Mouse (Mus musculus): ENCODE data around the gene Oca2. TPM values are rescaled to one million over a fixed set of nuclear protein-coding genes. Genes with fewer than 3 reads are reported as not detected.

The Oca2 gene
- polyA plus RNA-seq, 1 experiment from 2014 or later = not detected

GRCm38 (mm10) chr7:56418182-56418836, 178.7 kb downstream of the Oca2 start:
- Histone ChIP-seq H3K4me1 (replicated peaks) (no peaks in the 10 kb centered on the region), H3K4me3 (no peak overlapping the region), H3K36me3 (no peaks in the 10 kb centered on the region), H3K9me3 (replicated peaks) (no peaks in the 10 kb centered on the region), H3K27me3 (no peaks in the 10 kb centered on the region), H3K27ac (no peak overlapping the region), H3K9ac (no peak overlapping the region), H3K4me2 (no peak overlapping the region)
- ATAC-seq (replicated peaks; ENCODE audit: insufficient number of reproducible peaks, insufficient read depth, low FRiP score, low read depth) = no peak
- 62% methylated on average over 6 of the region's 6 CpGs for WGBS

GRCm38 (mm10) chr7:56419253-56419844, 179.8 kb downstream of the Oca2 start:
- no peak for ATAC-seq (replicated peaks; ENCODE audit: insufficient number of reproducible peaks, insufficient read depth, low FRiP score, low read depth)

GRCm38 (mm10) chr7:56421946-56422345, 182.4 kb downstream of the Oca2 start:
- no peak overlapping the region for H3K9ac ChIP-seq
- WGBS = 40% methylated on average over 2 of the region's 2 CpGs
- H3K27me3 ChIP-seq = no peaks in the 10 kb centered on the region
- no peaks in the 10 kb centered on the region for H3K9me3 ChIP-seq (replicated peaks)
- ATAC-seq (replicated peaks; ENCODE audit: insufficient number of reproducible peaks, insufficient read depth, low FRiP score, low read depth) = no peak
- no peak overlapping the region for H3K4me2 ChIP-seq
- no peak overlapping the region for H3K4me3 ChIP-seq
- no peaks in the 10 kb centered on the region for H3K36me3 ChIP-seq
- H3K27ac ChIP-seq = no peak overlapping the region
- H3K4me1 ChIP-seq (replicated peaks) = no peaks in the 10 kb centered on the region

More at GRCm38 (mm10) chr7:56419253-56419844, 179.8 kb downstream of the Oca2 start:
- Histone ChIP-seq H3K4me2 (no peak overlapping the region), H3K27ac (no peak overlapping the region), H3K9ac (no peak overlapping the region), H3K4me3 (no peak overlapping the region), H3K36me3 (no peaks in the 10 kb centered on the region), H3K27me3 (no peaks in the 10 kb centered on the region), H3K4me1 (replicated peaks) (no peaks in the 10 kb centered on the region), H3K9me3 (replicated peaks) (no peaks in the 10 kb centered on the region)
- 17% methylated on average over 5 of the region's 5 CpGs for WGBS

- Histone ChIP-seq H3K4me3 (no peak overlapping the region), H3K36me3 (no peaks in the 10 kb centered on the region), H3K27me3 (no peaks in the 10 kb centered on the region), H3K4me1 (replicated peaks) (no peaks in the 10 kb centered on the region), H3K4me2 (no peak overlapping the region), H3K9me3 (replicated peaks) (no peaks in the 10 kb centered on the region), H3K9ac (no peak overlapping the region), H3K27ac (no peak overlapping the region)
- WGBS = 65% methylated on average over 2 of the region's 2 CpGs
- no peak for ATAC-seq (replicated peaks; ENCODE audit: insufficient number of reproducible peaks, insufficient read depth, low FRiP score, low read depth)
Observed at GRCm38 (mm10) chr7:56423548-56423947, 184.0 kb downstream of the Oca2 start.

- no peak for ATAC-seq (replicated peaks; ENCODE audit: insufficient number of reproducible peaks, insufficient read depth, low FRiP score, low read depth)
- no peak overlapping the region for H3K4me3 ChIP-seq
- H3K27me3 ChIP-seq = no peaks in the 10 kb centered on the region
- no peaks in the 10 kb centered on the region for H3K9me3 ChIP-seq (replicated peaks)
- no peak overlapping the region for H3K4me2 ChIP-seq
- WGBS = 69% methylated on average over 4 of the region's 4 CpGs
- H3K27ac ChIP-seq = no peak overlapping the region
- H3K36me3 ChIP-seq = no peaks in the 10 kb centered on the region
- H3K4me1 ChIP-seq (replicated peaks) = no peaks in the 10 kb centered on the region
- no peak overlapping the region for H3K9ac ChIP-seq
Observed at GRCm38 (mm10) chr7:56460814-56461520, 221.4 kb downstream of the Oca2 start.

- no peaks in the 10 kb centered on the region for H3K9me3 ChIP-seq (replicated peaks)
- no peaks in the 10 kb centered on the region for H3K36me3 ChIP-seq
- peaks cover 11% of the 10 kb centered on the region; the same call in 1 of the 2 replicates for H3K4me1 ChIP-seq (replicated peaks)
- no peak overlapping the region for H3K27ac ChIP-seq
- H3K4me3 ChIP-seq = no peak overlapping the region
- ATAC-seq (replicated peaks; ENCODE audit: insufficient number of reproducible peaks, insufficient read depth, low FRiP score, low read depth) = 0 out of 2 replicates have a peak, but pooled peaks have one; percentile 55
- 18% methylated on average over 2 of the region's 2 CpGs for WGBS
- no peak overlapping the region for H3K9ac ChIP-seq
- no peak overlapping the region for H3K4me2 ChIP-seq
- H3K27me3 ChIP-seq = no peaks in the 10 kb centered on the region
Observed at GRCm38 (mm10) chr7:56498242-56498641, 258.7 kb downstream of the Oca2 start.

GRCm38 (mm10) chr7:56499319-56499718, 259.8 kb downstream of the Oca2 start:
- no peak for ATAC-seq (replicated peaks; ENCODE audit: insufficient number of reproducible peaks, insufficient read depth, low FRiP score, low read depth)
- no peak overlapping the region for H3K4me2 ChIP-seq
- H3K9me3 ChIP-seq (replicated peaks) = no peaks in the 10 kb centered on the region
- WGBS = 69% methylated on average over 2 of the region's 2 CpGs
- H3K4me1 ChIP-seq (replicated peaks) = peaks cover 11% of the 10 kb centered on the region; the same call in 1 of the 2 replicates
- H3K36me3 ChIP-seq = no peaks in the 10 kb centered on the region
- H3K4me3 ChIP-seq = no peak overlapping the region
- no peaks in the 10 kb centered on the region for H3K27me3 ChIP-seq
- no peak overlapping the region for H3K27ac ChIP-seq
- H3K9ac ChIP-seq = no peak overlapping the region

- WGBS = 38% methylated on average over 1 of the region's 1 CpGs
- no peak overlapping the region for H3K27ac ChIP-seq
- H3K4me3 ChIP-seq = no peak overlapping the region
- no peak overlapping the region for H3K9ac ChIP-seq
- no peaks in the 10 kb centered on the region for H3K9me3 ChIP-seq (replicated peaks)
- H3K4me2 ChIP-seq = no peak overlapping the region
- no peak for ATAC-seq (replicated peaks; ENCODE audit: insufficient number of reproducible peaks, insufficient read depth, low FRiP score, low read depth)
- H3K4me1 ChIP-seq (replicated peaks) = peaks cover 11% of the 10 kb centered on the region; the same call in 1 of the 2 replicates
- no peaks in the 10 kb centered on the region for H3K27me3 ChIP-seq
- no peaks in the 10 kb centered on the region for H3K36me3 ChIP-seq
Observed at GRCm38 (mm10) chr7:56499767-56500166, 260.2 kb downstream of the Oca2 start.

- Histone ChIP-seq H3K9me3 (replicated peaks) (no peaks in the 10 kb centered on the region), H3K4me2 (no peak overlapping the region), H3K9ac (no peak overlapping the region), H3K27ac (no peak overlapping the region), H3K4me1 (replicated peaks) (peaks cover 11% of the 10 kb centered on the region; the same call in 1 of the 2 replicates), H3K36me3 (no peaks in the 10 kb centered on the region), H3K4me3 (no peak overlapping the region), H3K27me3 (no peaks in the 10 kb centered on the region)
- WGBS = 72% methylated on average over 1 of the region's 1 CpGs
- no peak for ATAC-seq (replicated peaks; ENCODE audit: insufficient number of reproducible peaks, insufficient read depth, low FRiP score, low read depth)
Observed at GRCm38 (mm10) chr7:56500438-56500837, 260.9 kb downstream of the Oca2 start.

GRCm38 (mm10) chr7:56518581-56518980, 279.0 kb downstream of the Oca2 start:
- Histone ChIP-seq H3K27me3 (no peaks in the 10 kb centered on the region), H3K36me3 (no peaks in the 10 kb centered on the region), H3K9ac (no peak overlapping the region), H3K9me3 (replicated peaks) (no peaks in the 10 kb centered on the region), H3K4me1 (replicated peaks) (no peaks in the 10 kb centered on the region), H3K4me2 (no peak overlapping the region), H3K27ac (no peak overlapping the region), H3K4me3 (no peak overlapping the region)
- no peak for ATAC-seq (replicated peaks; ENCODE audit: insufficient number of reproducible peaks, insufficient read depth, low FRiP score, low read depth)
- WGBS = 33% methylated on average over 1 of the region's 1 CpGs

- 8% methylated on average over 5 of the region's 5 CpGs for WGBS
- ATAC-seq (replicated peaks; ENCODE audit: insufficient number of reproducible peaks, insufficient read depth, low FRiP score, low read depth) = no peak
- H3K27ac ChIP-seq = no peak overlapping the region
- no peak overlapping the region for H3K9ac ChIP-seq
- H3K27me3 ChIP-seq = no peaks in the 10 kb centered on the region
- no peaks in the 10 kb centered on the region for H3K4me1 ChIP-seq (replicated peaks)
- H3K9me3 ChIP-seq (replicated peaks) = no peaks in the 10 kb centered on the region
- H3K36me3 ChIP-seq = no peaks in the 10 kb centered on the region
- H3K4me2 ChIP-seq = 0 out of 2 replicates have a peak overlapping the region, but pooled peaks have one; percentile 10
- H3K4me3 ChIP-seq = no peak overlapping the region
Observed at GRCm38 (mm10) chr7:56519741-56520140, 280.2 kb downstream of the Oca2 start.
